Mouse (Mus musculus): ENCODE data around the gene Slc16a8.

Slc16a8 gene

DNA sequence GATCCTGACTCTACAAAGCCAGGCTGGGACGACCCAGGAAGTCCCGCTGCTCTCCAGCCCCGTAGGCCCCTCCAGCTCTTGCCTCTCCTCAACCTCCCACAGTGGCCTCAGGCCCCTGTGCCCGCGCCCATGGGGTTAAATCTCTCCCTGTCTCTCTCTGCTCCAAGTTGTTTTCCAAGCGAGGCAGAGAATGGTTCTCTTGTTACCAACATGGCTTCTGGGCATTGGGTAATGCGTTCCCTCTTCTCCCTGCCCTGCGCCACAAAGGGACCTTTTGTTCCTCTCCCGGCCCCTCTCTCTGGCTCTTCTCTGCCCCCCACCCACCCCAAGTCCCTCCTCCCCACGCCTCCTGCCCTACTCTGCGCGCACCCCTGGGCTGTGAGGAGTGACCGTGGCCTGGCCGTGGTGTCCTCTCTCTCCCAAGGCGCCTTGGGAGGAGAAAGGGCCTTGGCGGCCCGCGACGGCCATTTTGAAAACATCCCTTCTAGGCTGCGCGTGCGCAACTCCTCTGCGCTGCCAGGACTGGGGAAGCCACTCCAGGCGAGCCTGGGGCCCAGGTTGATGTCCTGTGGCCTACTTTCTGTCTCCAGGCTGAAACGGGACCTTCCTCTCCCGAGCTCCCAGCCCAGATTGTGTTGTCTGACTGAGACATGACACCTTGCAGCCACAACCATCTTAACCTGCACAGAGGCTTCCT lies 41.7 kb downstream of the Slc16a8 start:
- DNase-seq = no peak

DNA sequence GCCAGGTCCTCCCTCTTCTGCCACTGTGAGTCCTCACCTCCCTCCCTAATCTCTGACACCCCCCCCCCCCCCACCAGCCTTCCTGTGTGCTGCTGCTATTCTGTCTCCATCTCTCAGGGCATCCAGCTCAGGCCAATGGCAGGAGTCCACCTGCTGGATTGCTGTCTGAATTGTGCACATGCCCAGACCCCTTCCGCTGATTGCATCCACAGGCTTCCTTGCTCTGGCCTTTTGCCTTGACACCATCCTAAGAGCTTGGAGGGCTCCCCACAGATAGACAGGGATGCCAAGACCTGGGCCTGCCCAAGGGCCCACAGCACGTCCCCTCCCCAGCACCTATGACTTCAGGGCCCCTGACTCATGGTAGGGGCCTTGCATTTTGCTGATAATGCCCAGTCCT lies 44.2 kb downstream of the Slc16a8 start:
- no peak for DNase-seq

DNA sequence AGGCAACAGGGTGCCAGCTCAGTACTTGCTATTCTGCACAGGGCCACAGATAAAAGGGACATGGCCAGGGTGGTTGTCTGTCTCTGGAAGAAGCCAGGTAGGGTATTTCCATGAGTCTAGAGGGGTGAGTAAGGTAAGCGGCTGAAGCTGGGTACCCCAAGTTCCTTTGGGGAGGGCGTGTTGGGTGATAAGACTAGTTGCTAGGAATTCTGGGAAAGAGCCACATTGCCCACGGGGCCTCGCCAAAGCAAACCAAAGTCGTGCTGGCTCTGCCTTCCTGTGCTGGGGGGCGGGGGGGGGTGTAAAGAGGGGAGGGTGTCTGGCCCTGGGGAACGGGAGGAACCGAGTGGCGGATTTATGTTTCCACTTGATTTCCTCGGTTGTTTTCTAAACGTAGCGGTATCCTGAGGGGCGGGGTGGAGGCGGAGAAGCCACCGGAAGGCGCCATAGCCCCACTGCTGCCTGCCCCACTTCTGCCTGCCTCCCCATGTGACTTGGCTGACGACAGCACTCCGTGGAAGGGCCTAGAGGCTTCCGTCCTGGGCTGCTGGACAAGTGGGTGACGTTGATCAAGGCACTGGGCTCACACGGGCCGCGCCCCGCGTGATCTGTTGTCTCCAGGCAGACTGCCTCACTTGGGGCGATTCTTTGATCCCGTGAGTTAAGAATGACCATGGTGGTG lies 45.7 kb downstream of the Slc16a8 start:
- DNase-seq = peak; percentile 76

DNA sequence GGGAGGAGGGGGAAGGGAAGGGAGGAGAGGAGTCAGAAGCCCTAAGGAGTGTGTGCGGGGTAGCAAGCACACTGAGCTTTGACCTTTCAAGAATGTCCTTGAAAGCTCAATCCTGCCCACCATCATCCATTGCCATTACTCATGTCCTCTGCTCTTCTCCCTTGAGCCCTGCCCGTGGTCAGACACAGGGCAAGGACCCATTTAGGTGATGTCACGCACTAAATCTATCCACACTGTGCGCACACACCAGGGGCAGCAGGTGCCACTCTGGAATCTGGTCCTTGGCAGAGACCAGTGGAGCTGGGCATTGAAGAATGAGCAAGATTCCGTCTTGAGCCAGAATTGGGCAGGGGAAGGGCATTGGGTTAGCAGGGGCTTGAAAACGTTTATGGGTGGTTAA lies 46.4 kb downstream of the Slc16a8 start:
- DNase-seq = no peak

DNA sequence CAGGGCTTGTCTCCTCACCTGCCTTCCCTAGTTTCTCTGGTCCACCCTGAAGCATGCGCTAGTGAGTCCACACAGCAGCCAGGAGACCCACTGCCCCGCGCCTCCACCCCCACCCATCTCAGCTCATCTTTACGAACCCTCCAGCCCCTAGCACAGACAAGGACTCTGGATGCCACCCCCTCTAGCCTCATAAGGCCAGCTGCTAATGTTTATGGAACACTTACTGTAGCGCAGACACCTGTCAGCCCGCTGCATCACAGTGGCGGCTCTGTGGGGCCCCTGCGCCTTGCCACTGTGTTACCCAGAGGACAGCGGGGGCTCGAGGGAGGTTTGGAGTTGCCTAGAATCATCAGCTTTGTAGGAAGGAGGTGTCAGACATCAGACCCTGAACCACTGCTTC lies 52.0 kb downstream of the Slc16a8 start:
- no peak for DNase-seq

DNA sequence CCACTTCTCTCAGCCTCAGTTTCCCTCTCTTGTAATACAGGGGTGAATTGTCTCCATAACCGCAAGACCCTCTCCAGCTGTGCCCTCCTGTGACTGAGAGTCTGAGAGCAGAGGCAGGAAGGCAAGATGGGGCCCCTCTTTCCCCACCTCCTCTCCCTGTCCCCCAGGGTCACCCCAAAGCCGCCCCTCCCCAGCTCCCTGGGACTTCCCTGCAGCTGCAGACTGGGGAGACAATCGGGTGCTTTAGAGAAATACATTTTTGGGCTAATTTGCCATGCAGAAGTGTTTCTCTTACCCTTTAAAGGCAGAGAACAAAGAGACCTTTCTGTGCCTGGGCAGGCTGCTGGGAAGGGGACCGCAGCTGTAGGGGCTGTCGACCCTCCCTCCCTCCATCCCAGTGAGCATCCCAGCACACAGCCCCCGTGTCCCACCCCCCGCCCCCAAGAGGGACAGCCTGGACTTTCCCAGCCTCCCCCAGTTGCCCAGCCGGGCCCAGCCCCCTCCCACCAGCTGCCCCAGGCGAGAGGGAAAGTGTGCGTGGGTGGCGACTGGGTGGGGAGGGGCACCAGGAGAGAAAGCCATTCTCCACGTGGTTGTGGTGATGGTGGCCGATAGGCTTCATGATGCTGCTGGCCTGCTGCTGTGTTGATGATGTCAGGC lies 52.9 kb downstream of the Slc16a8 start:
- DNase-seq = no peak
